Mouse (Mus musculus) kidney, adult 18-20 months (tissue): ENCODE measurements at regions not wholly inside any gene's neighbourhood (a gene's known extent, or its start where the extent isn't known, plus 50 kb on each side); places are given as distances from the start of the nearest gene placed in this dataset.

Experiments
- DNase-seq: peaks from one replicate; pipeline ENCODE4 v3.0.0; 2021

DNA sequence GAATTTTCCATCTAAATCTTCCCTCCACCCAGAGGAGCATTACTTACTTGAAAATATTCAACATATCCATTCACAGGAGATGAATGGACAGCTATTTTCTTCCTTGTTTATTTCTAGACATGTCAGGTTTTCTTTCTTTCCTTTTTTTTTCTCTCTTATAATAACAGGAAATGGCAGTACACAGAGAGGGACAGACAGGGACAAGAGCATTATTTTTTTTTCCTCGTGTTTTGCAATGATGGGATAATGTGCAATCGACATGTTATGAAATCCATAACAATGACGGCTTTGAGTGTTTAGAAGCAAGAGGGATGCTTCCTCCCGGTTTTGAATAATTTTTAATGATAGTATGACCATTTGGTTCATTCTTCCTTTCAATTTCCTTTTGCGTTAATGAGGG is 86.6 kb upstream of the Gm765 start:
- no peak for DNase-seq

- no peak for DNase-seq
Observed at GRCm38 (mm10) chr6:98402605-98403004, 60.1 kb upstream of the Gm765 start.

GRCm38 (mm10) chr6:98394589-98394988 is 52.0 kb upstream of the Gm765 start:
- DNase-seq = no peak
